18 mouse cellular contexts compared by ENCODE assay signal in genomic region chr4:114453101-114453500, GRCm38 (mm10). TPM values are rescaled to one million over a fixed set of nuclear protein-coding genes. Genes with fewer than 3 reads are reported as not detected.
"Had no signal": no experiment of that assay in that cellular context is flagged by ENCODE, and none has a peak within 500 bp of the region (broad histone marks: within the 10 kb centered on the region; RNA-seq: fewer than 3 reads in every experiment).

No protein-coding gene starts in this region.

- H3K27ac ChIP-seq: hindbrain, postnatal 0 days; left cerebral cortex, adult 2 months; liver, embryonic 13.5 days; midbrain, embryonic 12.5 days; midbrain, embryonic 15.5 days; neural tube, embryonic 13.5 days had no signal

- H3K9me3 ChIP-seq: liver, embryonic 13.5 days; midbrain, embryonic 12.5 days; midbrain, embryonic 15.5 days; neural tube, embryonic 13.5 days had no signal

- H3K4me2 ChIP-seq: liver, embryonic 13.5 days; midbrain, embryonic 12.5 days; midbrain, embryonic 15.5 days; neural tube, embryonic 13.5 days had no signal

- H3K27me3 ChIP-seq: liver, embryonic 13.5 days; midbrain, embryonic 12.5 days; midbrain, embryonic 15.5 days; neural tube, embryonic 13.5 days had no signal

- ATAC-seq: hindbrain, postnatal 0 days; inflammation-experienced regulatory T-cells, adult 6 months; intestine, embryonic 16.5 days; midbrain, embryonic 15.5 days had no signal

- H3K4me3 ChIP-seq: left cerebral cortex, adult 2 months; liver, embryonic 13.5 days; midbrain, embryonic 12.5 days; midbrain, embryonic 15.5 days; myocyte; neural tube, embryonic 13.5 days had no signal

- DNase-seq: layer of hippocampus, postnatal 36 days; liver, embryonic 13.5 days; lung, adult 2 months; lung, postnatal 14 days; lung, postnatal 4 days; thymus, adult 18-20 months; thymus, postnatal 36 days had no signal

- H3K4me1 ChIP-seq: liver, embryonic 13.5 days; midbrain, embryonic 12.5 days; midbrain, embryonic 15.5 days; neural tube, embryonic 13.5 days had no signal

- H3K9ac ChIP-seq: liver, embryonic 13.5 days; midbrain, embryonic 12.5 days; midbrain, embryonic 15.5 days; neural tube, embryonic 13.5 days had no signal

- H3K36me3 ChIP-seq: liver, embryonic 13.5 days; midbrain, embryonic 12.5 days; midbrain, embryonic 15.5 days; neural tube, embryonic 13.5 days had no signal

RNA-seq across cellular contexts. Expression of gene Trabd2b, which starts 46.6 kb away (rescaled TPM):
- total RNA-seq: megakaryocyte progenitor cell, adult 5-6 weeks; megakaryocyte-erythroid progenitor cell, adult 5-6 weeks; neutrophil, adult 5-6 weeks had no signal
- polyA plus RNA-seq: inflammation-experienced regulatory T-cells, adult 6 months had no signal
